Mouse (Mus musculus): ENCODE results near the gene Mcm10.
"Not testable (repeated sequence)": the region's sequence is repeated elsewhere in the genome, so short reads cannot be mapped to it uniquely, and the experiment has no call there.

The Mcm10 gene

DNA sequence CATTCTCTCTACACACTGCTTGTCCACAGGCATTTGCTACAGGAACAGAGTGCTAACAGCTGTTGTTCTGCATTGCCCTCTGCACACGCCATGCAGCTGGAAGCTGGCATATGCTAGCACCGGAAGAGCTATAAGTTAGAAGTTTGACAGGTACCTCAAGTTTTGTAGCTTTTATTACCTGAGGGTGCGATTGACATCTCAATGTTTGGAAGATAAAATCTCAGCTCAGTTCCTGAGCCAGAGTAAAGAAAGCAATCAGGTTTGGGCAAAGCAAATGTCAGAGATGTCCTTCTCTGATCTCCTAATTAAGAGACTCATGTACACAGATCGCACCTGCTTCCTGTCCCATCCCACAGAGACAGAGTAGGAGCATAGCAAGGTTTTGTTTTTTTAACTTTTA, 25.8 kb downstream of the Mcm10 start:
- no peak for DNase-seq (ENCODE audit: extremely low spot score)

DNA sequence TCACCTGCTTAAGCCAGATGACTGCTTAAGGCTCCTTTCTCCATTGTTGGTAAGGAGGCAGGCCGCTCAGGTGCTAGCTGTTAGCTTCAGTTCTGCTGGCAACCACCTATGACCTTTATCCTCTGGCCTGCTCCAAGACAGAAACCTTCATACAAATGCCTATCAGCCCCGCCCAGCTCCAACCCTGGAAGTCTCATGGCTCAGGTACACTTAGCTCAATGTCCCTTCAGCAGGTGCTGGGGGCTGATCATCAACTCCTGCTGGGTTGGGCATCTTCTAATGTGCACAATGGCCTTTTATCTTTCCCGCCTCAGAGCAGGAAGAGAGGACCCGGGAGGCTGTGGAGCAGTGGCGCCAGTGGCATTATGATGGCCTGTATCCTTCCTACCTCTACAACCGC, 27.6 kb downstream of the Mcm10 start:
- DNase-seq (ENCODE audit: extremely low spot score) = no peak

DNA sequence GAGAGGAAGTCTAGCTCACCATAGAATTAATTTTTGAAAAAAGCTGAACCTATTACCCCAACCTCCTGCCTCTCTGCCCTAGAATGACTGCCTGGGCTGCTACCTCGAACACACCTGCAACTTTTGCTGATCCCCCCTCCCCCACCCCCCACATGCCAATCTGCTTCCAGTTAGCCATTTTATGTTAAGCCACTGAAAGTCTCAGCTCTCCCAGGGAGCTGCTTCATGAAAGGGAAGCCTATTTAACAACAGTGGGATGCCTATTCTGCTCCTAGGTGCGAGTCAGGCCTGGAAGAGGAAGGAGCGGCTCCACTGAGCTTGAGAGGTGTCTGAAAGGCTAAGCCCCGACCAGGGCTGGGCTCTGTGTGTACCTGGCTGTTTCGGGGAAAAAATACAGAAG, 28.6 kb downstream of the Mcm10 start:
- DNase-seq (ENCODE audit: extremely low spot score) = no peak

DNA sequence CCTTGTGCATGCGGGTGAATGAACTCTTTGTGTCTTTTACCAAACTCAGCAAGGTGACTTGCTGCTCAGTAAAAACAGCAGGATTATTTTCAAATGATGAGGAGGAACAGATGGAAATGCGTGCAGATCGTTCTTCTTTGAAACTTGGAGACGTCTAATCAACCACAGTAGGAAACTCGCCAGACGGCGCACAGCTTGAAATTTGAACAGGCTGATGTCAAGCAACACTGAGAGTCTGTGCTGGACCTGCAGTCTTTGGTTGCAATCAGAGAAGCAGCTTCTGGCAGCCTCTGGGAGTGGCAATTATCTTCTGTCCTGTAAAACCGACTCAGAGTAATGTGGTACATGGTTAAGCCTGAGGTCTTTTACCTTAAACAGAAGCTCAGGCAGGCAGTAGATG, 34.5 kb downstream of the Mcm10 start:
- DNase-seq (ENCODE audit: extremely low spot score) = no peak

DNA sequence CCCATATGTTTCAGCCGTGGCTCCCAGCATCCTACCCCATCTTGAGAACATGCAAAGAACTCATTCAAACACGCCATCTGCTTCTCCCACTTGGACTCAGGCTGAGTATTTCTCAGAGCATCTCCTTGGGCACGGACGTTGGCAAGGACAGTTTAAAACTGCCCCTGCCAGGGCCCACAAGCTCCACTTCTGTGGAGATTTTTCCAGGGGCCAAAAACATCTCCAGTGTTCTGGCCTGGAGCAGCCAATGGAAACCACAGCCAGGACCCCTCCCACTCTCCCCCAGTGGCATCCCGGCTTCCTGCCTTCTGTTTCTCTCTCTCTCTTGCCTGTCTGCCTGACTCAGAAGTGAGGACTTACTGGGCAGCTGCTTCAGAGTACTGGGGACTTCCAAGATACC, 36.8 kb downstream of the Mcm10 start, which contains the start of gene Ucma:
Gene Ucma, plus strand, starts transcription at position 316 of the 400 bp plus-strand sequence.
- no peak for DNase-seq (ENCODE audit: extremely low spot score)

DNA sequence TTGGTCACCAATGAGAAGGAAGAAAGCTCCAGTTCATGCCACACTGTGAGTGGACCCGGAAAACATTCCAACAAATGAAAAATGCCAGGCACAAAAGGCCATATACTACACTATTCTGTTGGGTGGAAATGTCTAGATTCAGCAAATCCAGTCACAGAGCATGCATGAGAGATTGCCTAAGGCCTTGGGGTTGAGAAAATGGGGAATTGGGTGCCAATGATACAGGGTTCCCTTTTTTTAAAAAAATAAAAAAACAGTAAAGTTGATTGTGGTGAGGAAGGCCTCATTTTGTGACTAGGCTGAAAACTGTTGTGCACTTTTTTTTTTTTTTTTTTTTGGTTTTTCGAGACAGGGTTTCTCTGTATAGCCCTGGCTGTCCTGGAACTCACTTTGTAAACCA, 43.5 kb downstream of the Mcm10 start:
- no peak for DNase-seq (ENCODE audit: extremely low spot score)

DNA sequence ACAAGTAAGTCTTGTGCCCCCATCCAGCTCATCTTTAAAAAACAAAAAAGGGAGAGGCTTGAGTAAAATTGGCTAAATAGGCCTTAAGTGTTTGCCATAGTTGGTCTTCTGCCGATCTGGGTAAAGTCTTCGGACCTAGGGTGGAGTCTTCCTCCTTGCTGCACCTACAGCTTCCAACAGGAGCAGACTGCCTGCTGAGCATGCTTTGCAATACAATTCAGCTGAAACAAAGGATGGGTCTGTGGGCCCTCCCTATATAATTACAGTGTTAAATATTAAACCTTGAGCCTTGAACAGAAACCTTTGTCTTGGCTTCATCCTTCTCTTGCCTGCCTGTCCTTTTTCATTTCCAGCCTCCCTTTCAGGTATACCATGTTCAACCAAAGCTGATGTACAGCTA, 44.8 kb downstream of the Mcm10 start:
- DNase-seq (ENCODE audit: extremely low spot score) = no peak

DNA sequence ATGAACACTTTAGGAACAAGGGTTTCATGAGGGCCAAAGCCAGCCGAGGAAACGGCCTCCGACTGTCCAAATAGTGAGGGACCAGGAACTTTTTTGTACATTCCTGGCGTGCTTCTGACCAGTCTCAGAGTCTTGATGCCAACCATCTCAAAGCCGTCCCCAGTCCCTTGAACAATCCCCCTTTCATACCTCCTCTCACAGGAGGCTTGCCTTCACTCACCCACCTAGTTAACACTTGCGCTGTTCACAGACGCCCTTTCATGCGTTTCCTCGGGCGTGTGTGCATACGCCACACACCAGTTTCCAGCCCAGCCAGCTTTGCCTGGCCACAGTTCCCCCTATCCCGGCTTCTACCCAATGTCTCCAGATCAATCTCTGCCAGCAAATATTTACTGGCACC, 54.6 kb downstream of the Mcm10 start:
- DNase-seq (ENCODE audit: extremely low spot score) = no peak

DNA sequence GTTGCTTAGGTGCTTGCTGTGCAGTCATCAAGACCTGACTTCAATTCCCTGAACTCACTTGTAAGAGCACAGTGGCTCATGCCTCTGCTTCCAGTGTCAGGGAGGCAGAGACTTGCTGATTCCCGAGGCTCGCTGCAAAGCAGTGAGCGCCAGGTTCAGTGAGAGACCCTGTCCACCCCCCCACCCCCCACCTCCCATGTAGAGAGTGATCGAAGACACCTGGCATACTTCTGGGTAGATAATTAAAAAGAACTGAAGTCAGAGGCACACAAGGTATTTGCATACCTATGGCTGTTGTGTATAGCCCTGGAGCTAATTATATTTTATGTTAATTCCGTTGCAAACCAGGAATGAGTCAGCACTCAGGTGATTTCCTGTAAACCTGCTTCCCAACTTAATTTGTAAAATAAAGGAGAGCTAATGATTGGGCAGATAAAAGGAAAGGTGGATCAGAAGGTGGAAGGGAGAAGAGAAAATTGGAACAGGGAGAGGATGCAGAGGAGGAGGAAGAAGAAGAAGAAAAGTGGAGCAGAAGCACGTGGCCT, 58.3 kb downstream of the Mcm10 start:
- no peak for DNase-seq (ENCODE audit: extremely low spot score)

DNA sequence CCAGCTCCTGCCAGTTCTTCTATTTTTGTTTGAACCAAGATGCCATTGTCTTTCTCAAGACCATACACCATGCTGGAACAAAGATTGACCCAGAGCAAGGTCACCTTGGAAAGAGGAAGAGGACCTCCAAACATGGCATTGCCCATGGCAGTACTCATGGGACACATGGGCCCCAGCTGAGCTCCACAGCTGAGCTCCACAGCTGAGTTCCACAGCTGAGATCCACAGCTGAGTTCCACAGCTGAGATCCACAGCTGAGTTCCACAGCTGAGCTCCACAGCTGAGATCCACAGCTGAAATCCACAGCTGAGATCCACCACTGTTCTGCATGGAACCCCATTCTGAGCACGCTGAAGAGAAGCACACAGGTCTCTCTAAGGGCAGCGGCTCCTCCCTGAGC, 61.6 kb downstream of the Mcm10 start:
- no peak for DNase-seq (ENCODE audit: extremely low spot score)

DNA sequence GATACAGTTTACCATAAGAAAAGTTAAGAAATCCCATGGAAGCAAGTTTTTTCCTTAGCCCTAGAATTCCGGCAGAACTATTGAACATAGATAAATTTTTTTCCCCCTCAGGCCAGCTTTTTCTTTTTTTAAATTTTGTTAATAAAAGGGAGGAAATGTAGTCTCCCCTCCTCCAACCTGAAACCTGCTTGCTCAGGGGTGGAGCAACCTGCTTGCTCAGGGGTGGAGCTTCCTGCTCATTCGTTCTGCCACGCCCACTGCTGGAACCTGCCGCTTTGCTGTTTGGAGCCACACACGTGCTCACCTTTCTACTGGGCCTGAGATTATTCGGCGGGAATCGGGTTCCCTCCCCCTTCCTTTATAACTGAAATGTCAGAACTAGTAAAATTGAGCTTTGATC, 62.9 kb downstream of the Mcm10 start:
- not testable (repeated sequence) for DNase-seq (ENCODE audit: extremely low spot score)

DNA sequence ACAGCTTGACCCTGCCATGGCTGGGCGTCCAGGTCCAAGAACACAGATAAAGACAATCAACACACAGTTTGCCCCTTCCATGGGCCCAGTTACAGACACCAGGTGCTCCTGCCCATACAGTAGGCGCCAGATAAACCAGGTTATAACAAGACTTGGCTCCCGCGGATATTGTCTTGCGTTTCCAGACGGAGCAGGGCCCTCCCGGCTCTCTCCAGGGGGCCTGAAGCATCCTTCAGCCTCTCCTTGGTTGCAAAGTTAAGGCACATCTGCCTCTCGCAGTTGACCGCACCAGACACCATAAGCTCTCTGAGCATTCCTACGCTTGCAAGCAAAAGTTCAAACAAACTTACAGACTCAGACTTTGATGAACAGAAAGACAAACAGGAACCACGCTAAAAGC, 71.7 kb downstream of the Mcm10 start:
- DNase-seq (ENCODE audit: extremely low spot score) = no peak
